Mouse (Mus musculus) kidney, postnatal 4 days (tissue): ENCODE results near the gene Rfng.

Experiments
- DNase-seq, 2 experiments: peaks; one replicate each; pipeline ENCODE4 v3.0.0; 2021; ENCODE audit warnings: mixed read lengths in 2 of 2

Rfng gene

DNA sequence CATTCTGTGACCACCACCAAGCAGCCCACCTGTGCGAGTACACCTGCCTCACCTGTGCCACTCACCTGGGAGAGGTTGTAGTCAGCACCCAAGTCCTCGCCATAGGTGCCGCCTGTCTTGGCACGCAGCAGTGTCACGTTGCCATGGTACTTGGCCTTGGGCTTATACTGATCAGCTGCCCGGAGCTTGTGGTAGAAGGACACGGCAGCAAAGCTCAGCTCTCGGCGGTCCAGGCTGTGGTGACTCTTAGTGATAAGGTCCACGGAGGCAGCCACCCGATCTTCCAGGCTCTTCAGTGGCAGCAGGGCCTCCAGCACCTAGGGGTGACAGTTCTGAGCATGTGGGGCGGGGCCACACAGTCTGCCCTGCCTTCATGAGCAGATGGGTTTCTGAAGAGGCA, 24.0 kb upstream of the Rfng start:
- no peak for DNase-seq

DNA sequence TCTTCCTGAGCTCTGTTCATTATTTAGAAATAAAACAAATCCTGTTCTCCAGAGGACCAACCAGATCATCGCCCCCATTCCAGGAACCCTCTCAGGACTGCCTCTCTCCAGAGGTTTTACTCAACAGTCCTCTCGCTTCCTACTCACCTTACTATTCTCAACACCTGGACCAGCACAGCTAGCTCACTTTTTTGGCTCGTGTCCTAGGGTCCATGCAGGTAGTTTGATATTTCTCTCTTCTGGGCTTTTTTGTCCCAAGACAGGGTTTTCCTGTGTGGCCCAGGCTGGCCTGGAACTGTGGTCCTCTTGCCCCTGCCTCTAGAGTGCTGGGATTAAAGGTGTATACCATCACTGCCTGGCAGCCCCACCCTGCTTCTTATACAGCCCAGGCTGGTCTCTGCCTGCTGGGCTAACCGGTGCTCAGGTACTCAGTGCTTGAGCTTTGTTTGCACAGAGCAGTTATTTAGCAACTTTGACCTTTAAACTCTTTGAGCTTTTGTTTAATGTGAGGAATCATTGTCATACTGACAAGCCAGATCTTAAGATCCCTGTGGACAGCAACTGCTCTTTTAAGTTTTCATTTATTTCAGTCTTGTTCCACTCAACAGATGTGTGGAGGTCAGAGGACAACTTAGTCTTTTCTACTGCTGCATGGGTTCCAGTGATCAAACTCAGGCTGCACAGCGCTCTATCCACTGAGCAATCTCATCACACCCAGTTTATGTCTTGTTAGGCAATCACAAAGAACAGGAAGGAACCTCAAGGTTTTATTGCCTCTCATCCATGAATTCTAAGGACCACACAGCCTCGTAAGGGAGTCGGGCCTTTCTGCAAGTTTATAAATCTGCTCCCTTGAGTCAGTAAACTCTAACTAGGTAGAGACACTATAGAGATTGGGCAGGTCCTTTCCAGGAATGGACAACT, 21.6 kb upstream of the Rfng start:
- DNase-seq: no peak

DNA sequence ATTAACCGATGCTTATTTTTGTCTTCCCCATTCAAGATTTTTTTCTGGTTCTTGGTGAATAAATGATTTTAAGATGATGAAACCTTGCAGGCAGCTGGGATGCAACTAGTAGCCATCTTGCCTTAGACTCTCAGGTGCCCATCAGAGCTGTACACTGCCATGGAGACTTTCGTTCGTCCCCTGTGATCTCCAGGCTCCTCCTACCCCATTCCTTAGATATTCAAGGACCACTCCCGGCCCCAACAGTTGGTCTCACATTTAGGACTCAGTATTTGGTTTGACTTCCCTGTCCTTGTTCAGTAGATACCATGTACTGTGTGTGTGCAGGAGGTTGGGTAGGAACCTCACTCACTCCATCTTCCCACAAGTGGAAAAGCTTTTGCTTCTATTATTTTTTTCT, 20.8 kb upstream of the Rfng start:
- DNase-seq: no peak

DNA sequence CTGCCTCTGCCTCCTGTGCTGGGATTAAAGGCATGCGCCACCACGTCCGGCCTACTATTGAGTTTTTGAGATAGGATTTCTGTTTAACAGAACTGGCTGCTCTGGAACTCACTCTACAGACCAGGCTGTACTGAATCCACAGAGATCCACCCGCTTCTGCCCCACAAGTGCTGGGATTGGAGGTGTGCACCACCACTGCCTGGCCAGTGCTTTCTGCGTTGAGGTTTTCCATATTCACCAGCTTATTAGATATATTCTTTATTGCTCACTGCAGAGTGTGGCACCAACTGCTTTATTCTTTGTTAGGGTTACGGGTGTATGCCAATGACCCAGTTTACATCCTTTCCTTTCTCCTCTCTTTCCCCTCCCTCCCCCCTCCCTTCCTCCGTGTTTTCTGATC, 20.3 kb upstream of the Rfng start:
- no peak for DNase-seq

DNA sequence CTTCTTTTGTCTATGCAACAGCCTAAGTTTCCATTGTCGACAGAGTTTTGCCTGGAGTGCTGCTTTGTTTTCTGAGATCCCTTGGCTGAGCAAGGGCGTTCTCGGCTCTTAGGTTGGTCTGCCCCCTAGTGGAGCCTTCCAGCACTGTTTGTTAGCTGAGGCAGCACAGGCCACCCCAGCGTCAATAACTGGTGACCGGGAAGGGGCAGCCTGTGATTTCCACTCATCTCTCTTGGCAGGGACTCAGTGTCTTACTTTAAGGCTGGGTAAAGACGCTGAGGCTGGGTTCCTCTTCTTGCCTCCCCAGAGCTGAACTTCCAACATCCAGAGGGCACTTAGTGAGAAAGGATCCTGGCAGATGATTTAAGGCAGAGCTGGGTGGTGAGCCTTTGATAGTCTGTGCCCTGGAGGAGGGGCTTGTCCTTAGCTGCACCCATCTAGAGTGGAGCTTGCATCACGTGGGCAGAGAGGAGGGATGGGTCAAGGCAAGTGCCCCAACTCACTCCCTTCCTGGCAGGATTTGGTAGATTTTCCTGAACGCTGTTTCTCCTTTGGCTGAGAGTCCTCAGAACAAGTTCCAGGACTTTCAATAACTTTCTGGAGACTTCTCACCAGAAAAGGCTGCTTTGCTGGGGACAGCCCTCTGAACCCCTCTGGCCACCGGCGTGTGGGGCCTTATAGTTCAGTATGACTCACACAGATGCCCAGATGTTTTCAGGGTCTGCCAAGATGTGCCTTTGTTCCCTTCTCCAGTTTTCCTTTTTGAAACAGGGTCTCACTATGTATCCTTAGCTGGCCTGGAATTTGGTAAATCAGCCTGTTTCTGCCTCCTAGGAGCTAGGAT, 16.3 kb upstream of the Rfng start:
- peak; percentile 95 to 96 for DNase-seq

DNA sequence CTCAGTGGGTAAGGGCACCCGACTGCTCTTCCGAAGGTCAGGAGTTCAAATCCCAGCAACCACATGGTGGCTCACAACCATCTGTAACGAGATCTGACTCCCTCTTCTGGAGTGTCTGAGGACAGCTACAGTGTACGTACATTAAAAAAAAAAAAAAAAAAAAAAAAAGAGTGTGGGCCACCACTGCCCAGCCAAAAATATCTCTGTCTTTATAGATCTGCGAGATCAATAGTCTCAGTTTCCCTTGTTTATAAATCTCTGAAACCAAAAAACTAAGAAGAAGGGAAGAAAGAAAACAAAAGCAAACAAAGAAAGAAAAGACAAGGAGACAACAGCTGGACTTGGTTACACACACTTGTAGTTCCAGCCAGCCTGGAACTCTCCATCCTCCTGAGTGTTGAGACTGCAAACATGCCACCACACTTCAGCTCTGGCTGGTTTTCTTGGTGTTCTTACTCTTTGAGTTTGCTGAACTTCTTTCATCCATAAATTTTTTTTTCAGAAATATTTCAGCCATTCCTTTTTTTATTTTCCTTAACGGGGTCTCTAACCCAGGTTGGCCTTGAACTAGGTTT, 15.4 kb upstream of the Rfng start:
- DNase-seq: no peak

DNA sequence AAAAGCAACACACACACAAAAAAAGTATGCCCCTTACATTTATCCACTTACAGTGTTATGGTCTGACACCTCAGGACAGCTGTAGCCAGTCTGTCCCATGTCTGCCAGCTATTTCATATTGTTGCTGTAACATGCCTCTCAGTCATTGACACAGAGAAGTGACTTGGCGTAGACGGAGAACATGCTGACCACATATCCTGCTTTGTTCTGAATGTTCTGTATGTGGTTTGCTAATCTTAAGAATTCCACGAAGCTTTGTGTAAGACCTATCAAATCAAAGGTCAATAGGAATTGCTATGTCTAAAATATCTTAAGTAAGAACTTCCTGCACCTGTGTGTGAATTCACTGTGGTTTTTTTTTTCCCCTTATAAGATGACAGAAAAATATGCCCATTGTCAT, 14.2 kb upstream of the Rfng start:
- DNase-seq: no peak

DNA sequence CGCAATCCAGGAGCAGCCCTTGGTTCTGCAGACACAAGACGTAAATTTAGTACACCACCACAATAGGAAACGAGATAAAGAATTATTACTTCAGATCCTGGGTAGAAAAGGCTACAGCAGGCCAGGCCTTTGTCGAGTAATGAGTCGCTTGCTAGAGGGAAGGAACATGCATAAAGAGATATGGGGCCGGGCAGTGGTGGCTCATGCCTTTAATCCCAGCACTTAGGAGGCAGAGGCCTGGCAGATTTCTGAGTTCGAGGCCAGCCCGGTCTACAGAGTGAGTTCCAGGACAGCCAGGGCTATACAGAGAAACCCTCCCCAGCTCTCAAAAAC, 12.6 kb upstream of the Rfng start:
- no peak for DNase-seq

DNA sequence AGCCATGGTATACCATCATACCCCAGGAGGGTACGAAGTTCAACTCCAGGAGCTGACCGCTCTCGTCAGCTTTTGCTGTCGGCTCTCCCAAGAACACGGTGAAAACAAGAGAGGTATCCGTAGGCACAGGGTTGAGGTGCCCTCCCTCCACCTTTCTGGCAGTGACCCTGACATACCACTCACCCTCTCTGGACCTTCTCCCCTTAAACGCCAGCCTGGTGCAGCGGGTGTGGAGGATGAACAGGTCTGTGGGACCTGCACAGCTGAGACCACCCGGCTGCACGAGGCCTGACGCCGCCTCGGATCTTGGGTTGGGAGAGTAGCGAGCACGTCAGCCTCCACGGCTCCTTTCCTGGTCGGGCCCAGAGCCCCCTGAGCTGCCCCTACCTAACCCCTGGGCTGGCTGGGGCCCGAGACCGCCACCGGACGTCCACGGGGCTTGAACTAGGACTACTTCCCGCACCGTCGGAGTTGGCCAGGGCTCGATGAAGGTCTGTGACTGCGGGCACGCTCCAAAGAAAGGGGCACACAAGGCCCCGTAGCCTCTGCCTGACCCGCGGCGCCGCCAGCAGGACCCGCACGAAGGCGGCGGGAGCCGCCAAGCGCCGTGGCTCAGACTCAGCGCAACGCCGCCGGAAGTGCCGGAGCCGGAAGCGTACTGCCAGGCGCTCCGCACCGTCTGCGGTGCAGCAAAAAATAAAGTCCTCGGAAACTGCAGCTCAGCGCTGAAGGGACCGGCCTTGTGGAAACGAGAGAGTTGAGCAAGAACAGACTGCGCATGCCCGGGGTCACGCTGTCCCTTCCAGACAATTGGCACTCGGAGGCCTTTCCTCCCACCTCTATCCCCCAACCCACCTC, 12.0 kb upstream of the Rfng start, which contains the start of gene Dus1l:
TSS of gene Dus1l (minus strand) at position 648 of the 858 bp plus-strand sequence.
- DNase-seq: peak; percentile 98

DNA sequence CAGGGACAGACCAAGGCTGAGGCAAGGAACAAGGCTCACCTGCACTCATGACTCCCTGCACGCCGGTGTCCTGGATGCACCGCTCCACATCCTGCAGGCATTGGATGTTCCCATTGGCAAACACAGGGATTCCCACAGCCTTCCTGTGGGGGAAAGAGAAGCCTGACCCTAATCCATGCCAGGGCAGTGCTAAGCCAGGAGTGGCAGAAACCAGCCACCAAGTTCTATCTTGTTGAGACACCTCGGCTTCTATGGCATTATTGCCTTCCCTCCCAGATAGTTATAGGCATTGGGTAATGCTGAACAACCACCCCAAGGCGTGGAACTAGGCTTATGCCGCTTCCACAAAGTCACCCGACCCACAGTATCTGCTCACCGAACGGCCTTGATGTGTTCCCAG, 8.6 kb upstream of the Rfng start:
- no peak for DNase-seq

DNA sequence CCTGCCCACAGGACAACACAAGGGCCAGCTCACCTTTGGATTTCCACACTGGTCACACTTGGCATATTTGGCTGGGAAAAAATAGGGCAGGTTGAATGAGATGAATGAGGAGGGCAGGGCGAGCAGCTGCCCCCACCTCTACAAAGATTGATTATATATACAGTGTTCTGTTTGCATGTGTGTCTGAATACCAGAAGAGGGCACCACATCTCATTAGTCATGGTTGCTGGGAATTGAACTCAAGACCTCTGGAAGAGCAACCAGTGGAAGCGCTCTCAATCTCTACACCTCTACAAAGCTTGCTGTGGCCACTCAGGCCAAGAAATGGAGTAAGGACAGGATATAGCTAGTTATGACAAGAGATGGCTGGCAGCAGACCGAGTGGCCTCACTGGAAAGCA, 5.8 kb upstream of the Rfng start:
- DNase-seq: no peak

DNA sequence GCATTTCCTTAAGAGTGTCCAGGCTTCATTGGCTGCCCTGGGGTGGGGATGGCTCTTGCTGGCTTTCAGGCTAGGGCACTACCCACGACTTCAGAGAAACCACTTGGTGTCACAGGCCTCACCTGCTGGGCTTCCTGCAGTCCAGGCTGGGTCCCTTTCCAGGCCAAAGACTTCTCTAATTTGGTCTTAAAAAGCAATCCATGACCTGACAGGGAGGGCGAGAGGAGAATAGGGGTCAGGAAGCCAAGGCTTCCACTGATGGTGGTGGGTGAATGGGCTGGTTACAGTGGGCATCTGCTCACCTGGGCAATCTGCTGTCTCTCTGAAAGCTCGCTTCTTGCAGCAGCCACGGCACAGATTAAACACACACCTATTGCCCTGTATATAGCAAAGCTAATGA, 5.3 kb upstream of the Rfng start:
- DNase-seq: no peak

DNA sequence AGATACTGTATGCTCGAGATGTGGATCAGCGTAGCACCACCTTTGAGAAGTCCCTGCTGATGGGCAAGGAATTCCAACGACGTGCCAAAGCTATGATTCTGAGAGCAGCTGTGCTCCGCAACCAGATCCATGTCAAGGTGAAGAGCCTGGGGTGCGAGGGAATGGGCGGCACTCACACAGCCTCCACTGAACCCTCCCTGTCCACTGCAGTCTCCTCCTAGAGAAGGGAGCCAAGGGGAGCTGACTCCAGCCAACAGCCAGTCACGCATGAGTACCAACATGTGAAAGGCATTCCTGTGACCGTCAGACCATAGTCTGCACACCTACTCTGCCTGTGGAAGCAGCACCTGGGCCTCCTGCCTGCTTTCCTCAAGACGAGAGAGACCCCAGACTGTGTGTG, 4.5 kb upstream of the Rfng start:
- peak in 1 of 2 experiments; percentile 27 for DNase-seq

DNA sequence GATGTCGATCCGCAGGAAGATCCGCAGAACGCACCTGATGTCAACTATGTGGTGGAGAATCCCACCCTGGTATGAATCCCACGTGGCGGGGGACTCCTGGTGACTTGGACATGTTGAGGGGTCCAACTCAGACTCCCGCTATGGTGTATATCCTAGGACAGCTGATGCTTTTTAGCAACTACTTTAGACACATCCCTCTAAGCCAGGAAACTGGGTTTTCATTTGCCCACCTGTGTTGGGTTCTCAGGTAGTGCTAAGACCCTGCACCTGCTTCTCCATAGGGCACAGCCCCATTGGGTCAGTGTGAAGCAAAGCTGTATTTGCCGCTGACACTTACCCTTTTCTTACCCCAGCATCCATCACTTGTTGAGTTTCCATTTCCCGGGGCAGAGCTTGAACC, 1.1 kb upstream of the Rfng start:
- no peak for DNase-seq

DNA sequence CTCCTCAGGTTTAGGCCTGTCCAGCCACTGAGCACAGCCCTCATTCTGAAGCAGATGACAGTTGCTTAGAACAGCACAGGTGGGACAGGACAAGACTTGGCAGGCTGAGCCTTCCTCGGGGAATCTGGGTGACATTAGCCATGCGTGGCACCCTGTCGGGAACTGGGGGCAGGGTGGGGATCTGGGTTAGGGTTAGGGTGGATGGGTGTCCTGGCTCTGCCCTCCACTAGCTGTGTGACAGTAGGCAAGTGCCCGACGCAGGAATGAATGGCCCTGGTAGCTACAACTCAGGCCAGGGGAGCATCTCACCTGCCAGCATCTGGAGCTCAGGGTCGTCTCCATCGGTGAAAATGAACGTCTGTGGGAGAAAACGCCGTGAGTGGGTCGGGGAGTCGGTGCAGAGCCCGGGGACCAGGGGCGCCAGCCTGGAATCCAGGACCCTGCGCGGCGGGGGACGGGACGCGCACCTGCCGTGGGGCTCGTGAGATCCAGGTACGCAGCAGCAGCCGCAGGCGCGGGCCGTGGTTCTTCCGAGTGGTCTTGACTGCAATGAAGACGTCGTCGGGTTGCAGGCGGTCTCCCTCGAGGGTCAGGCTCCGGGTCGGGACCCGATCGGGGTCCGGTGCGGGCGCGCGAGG, 462 bp downstream of the Rfng start:
- no peak for DNase-seq

DNA sequence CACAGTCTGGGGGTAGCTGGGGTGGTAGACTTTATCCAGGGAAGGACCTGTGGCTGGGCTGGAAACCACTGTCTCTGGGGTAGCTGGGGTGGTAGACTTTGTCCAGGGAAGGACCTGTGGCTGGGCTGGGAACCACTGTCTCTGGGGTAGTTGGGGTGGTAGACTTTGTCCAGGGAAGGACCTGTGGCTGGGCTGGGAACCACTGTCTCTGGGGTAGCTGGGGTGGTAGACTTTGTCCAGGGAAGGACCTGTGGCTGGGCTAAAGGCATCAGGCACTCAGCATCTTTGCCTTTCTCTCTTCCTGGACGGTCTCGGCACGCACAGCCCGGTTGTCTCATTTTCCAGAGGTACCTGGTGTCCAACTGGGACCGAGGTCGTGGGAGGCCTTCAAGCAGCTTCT, 2.6 kb downstream of the Rfng start:
- DNase-seq: peak in 1 of 2 experiments; percentile 31

DNA sequence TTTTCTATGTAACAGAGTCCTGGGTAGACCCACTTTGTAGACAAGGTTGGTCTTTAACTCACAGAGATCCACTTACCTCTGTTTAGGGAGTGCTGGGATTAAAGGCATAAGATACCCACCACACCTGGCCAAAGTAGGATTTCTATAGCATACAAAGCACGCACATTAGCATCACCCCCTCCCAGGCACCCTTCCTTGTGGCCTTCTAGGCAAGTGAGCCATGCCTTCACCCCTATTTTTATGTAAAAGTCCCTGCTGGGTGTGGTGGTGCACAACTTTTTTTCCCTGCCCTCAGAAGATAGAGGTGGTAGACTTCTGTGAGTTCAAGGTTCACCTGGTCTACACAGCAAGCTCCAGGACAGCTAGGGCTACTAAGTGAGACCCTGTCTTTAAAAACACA, 4.1 kb downstream of the Rfng start:
- no peak for DNase-seq

DNA sequence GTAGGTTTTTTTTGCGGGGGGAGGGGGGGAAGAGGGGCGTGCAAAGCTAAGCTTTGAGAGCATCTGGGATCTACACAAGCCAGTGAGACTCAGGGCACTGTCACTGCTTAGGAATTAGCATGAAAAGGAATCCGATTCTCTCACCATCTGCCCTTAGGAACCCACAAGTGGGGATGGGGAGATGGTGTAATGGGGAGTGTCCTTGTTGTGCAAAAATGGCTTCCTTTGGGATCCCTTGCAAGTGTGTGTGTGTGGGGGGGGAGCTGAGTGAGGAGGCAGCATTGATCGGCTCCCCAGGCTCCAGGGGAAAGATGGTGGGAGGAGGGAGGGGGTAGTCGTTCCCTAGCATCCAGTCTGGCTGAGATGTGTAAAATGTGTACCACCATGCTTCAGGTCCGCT, 6.9 kb downstream of the Rfng start:
- no peak for DNase-seq

DNA sequence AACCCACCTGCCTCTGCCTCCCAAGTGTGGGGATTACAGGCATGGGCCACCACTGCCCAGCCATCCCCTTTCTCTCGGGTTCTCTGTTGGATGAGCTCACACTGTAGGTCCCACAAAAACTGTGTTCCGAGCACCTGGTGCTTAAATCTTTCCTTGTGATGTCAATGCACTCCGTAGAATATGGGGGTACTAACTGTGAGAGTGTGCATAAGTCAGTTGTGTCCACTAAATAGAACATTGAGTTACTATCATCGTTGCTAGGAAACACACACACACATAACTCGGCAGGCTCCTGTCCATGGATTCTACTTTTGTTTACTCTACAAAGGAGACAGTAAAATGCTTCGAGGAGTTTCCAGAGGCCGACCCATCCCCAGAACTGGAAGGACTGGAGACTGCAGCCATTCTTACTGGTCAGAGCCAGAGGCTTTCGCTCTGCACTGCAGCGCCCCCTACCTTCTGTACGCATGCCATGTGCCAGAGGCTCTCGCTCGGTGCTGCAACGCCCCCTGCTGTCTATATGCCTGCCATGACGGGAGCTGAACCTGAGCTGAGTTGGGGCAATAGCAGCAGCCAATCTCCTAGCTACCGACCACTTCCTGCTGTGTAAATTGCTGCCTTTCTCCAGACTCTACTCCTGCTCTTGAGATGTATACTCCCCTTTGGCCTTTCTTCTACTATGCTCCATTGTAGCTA, 8.1 kb downstream of the Rfng start:
- peak; percentile 98 to 99 for DNase-seq

DNA sequence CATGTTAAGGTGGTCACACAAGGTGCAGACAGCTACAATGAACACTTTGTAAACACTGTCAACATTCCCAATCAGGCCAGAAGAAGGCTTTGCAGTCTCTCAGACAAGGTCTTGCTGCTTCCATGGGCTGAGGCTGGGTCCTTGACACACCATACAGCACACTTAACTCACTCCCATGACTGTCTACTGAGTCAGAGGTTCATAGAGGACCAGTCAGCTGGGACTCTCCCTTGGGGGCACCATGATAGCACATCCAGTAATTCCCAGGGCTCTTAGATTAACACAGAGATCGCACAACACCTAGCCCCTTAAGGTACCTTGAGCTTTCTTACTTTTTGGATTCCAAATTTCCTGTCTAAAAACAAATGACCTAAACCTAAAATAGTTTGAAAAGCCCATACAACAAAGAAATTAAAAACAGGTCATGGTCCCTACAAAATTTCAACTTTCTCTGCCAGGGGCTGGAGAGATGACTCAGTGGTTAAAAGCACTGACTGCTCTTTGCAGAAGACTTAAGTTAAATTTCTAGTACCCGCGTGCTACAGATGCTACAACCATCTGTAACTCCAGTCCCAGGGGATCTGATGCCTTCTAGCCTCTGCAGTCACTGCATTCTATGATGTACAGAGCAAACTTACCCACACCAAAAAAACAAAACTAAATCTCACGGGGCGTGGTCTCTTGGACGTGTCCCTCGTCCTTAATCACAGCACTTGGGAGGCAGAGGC, 10.4 kb downstream of the Rfng start:
- DNase-seq: no peak

DNA sequence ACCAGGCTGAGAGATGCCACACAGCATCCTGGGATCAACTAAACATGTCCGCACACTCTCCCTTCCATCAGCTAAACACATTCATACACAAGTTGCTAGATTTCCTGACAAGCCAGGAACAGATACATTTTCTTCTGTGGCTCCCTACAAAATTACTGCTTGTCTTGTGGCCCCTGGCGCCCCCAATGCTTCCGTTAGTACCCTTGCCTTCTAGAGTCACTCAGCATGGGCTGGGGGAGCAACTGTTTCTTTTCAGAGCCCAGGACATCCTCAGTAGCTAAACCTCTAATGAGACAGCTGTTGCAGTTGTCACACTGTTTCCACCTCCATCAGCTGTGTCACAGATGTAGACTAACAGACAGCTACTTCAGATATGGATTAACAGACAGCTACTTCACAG, 11.3 kb downstream of the Rfng start:
- no peak for DNase-seq
